Mouse (Mus musculus) spleen, embryonic (tissue): Measurements from ENCODE around the gene Tcf7.

Experiments used
- CTCF ChIA-PET: fragments of 350-600 bp; sonication (Branson Sonifier 250); formaldehyde crosslinking; loops from one replicate; lab custom pipeline; 2022; lab: Charles Lee

The Tcf7 gene

DNA sequence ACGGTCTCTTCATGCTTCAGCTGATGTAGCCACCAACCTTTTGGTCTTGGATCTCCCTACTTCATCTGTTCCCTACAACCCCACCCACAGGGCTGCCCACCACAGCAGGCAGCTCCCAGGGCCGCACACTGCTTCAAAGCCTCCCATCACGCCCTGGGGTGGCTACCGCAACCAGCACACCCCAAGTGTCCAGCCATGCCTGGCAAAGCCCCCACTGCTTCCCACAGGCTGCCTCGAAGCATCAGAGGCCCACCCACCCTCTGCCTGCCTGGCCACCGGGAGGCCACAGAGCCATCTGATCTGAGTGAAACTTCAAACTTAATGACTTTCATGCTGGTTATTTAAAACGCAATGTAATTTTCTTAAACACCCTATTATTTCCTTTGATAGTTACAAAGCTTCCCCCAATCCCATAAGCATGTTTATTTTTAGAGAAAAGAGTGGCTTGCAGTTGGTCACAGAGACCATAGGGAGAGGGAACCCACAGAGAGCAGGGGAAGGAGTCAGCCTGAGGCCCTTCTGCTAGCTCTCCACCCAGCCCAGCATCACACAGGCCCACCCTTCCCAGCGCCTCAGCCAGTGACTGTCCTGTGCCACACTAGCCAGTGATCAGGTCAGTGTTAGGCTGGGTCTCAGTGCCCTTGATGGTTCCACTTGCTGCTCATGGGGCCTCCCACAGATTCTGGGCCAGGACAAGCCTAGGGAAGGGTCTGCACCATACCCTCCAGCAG is 10.9 kb downstream of the Tcf7 start:
- CTCF ChIA-PET = interaction anchor here (0.5 kb wide), 1 partner anchor 150 kb away, joined by 5 read pairs; no protein-coding TSS in a partner anchor

DNA sequence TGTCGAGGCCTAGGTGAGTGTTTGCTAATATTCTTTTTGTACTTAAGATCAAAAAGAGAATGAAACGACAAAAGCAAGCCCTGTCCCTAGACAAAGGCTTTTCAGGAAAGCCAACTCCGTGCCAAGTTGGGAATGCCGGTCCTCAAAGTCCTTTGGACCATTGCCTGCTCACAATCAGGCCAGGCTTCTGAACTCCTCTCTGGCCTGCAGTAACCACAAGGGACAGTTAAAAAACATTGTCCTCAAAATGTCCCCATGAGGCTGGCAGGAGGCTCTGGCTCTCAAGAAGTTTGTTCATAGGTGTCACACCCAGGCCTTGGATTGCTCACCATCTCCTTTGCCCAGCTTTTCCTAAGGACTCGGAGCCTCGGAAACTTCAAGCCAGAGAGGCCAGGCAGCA is 13.0 kb downstream of the Tcf7 start:
- CTCF ChIA-PET = interaction anchor here (0.8 kb wide), 1 partner anchor 29 kb away, joined by 3 read pairs; no protein-coding TSS in a partner anchor

DNA sequence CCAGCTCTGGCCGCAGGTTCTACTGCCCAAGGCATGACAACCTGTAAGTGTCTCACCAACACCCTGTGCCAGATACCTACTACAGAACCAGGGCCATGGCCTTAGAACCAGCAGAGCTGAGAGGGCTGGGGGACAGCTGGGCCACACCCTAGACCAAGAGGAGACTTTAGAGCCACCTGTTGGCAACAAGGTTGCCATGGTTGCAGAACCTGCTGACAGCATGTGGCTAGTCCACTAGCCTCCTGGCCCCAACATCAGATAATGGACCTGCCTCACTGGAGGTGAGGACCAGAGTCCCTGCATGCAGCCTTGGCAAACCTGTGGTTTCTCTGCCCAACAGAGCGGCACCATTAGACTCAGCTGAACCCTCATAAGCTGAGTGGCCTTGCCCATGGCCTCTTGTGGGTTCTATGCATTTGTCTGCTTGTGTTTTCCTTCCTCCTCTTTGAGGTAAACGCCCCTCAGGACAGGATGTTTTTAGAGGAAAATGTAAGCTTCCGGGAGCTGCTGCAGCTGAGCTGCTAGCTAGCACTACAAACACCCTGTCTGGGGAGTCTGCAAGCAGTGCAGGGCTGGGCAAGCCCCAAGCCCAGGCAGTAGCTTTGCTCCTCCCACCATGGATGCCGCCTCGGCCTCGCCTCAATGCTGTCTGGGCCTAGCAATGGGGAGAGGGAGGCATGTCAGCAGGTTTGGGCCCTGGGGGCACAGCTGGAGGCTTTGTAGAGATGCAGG is 14.5 kb downstream of the Tcf7 start:
- CTCF ChIA-PET = interaction anchor here (0.5 kb wide), 1 partner anchor 67 kb away, joined by 3 read pairs; no protein-coding TSS in a partner anchor

DNA sequence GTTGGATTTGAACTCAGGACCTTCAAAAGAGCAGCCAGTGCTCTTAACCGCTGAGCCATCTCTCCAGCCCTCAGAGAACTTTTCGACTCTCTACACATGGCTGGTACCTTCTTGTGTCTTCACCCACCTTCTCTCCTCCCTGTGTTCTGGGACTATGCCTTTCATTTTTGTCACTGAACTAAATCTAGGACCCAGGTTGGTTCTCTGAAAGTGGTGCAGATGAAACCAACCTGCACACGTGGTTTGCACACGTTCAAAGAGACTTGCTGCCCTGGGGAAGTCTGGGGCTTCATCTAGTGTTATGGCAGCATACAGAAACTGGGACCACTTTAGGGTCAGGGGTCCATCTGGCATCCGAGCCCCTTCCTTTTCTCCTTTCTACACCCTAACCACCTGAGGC is 15.5 kb downstream of the Tcf7 start:
- CTCF ChIA-PET = interaction anchor here (0.5 kb wide), 1 partner anchor 68 kb away, joined by 3 read pairs; no protein-coding TSS in a partner anchor

DNA sequence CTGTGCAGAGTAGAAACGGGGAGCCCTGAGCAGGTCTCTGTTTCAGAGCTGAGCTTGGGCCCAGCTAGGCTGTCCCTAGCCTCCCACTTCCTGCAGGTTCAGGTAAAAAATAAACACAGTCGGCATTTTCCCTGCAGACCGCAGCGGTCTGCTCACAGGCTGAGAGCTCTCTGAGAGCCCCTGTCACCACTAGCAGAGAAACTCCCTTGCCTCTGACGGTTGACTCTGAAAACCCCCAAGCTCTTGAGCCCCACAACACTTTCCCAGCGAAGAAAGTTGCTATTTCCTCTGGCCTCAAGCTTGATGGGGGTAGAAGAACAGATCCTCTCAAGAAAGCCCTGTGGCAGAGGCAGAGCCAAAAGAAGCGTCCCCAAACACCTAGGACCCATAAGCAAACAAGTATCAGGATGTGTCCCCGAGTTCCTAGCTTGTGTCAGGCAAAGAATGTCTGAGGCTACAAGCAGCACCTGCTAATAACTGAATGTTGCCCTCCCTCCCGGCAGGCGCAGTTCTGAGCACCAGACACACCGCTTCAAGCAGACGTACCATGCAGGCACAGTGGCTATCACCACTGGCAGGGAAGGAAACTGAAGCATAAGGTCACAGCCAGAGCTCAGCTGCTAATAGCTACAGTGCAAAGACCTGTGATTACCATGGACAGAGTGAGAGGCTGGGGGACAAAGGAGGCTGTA is 17.1 kb downstream of the Tcf7 start:
- CTCF ChIA-PET = interaction anchor here (0.6 kb wide), 1 partner anchor 196 kb away, joined by 5 read pairs; no protein-coding TSS in a partner anchor

DNA sequence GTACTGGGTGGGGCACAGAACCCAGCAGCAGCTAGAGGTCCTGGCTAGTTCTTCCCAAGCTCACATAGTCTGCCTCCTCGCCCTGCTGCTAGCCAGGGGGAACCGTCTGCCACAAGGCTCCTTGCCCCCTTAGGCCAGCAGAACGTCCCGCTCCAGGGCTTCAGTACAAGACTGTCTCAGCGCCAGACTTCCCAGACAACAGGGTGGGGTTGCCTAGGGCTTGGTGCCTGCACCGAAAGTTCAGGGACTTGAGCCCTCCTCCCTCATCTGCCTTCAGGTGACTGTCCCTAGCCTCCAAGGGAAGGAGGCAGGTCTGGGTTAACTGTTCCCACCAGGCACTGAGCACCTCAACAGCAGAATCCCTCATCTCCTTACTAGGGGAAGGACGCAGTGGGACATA is 17.9 kb downstream of the Tcf7 start:
- CTCF ChIA-PET = no interaction called here

DNA sequence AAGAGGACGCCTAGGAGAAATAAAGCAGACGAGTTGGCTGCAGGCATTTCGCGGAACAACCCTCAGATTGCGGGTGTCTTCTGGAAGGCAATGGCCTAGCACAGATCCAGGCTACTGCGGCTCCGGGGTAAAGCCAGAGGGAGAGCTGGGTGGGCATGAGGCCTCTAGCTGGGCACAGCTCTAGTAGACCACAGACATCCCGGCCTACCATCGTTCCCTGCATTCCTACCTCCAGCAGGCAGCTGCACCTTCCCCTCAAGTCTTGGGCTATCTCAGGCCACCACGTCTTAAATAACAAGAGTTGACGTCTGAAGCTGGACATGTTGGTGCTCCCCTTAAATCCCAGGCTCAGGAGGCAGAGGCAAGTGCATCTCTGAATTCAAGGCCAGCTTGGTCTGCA is 20.5 kb downstream of the Tcf7 start:
- CTCF ChIA-PET = no interaction called here

DNA sequence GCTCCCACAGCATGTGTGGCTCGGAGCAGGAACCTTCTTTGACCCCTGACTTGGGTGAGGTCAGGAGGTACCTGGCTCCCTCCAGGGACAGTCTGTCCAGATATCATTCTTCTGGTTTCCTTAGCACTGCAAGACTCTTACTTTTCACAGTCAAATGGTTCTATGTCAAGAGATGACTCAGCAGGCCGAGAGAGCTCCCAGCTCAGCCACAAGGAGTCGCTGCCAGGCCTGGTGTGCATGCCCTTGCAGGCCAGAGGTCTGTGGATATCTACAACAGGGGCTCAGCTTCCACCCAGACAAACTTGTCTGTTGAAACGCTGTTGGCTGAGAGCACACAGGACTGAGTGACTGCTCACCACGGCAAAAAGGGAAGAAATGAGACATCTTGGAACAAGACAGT is 20.9 kb downstream of the Tcf7 start:
- CTCF ChIA-PET = interaction anchor here (0.5 kb wide), 1 partner anchor 31 kb away, joined by 6 read pairs; no protein-coding TSS in a partner anchor

DNA sequence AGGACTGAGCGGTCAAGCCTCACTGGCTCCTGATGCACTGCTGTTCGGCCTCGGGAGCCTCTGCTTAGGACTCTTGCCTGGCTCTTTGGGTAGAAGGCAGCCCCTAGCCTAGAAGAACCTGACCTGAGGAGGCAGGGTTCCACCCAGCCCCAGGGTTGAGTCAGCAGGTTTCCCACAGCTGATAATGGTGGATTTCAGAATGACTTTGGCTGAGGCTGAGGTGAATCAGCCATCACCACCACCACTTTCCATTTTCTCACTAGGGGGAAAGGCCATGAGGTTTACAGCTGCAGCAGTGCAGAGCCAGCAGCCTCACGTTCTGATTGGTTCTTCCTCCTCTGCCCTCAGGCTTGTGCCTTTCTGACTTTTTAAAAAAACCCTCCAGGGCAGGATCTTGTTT is 21.9 kb downstream of the Tcf7 start:
- CTCF ChIA-PET = interaction anchor here (0.5 kb wide), 1 partner anchor 58 kb away, joined by 8 read pairs; no protein-coding TSS in a partner anchor

DNA sequence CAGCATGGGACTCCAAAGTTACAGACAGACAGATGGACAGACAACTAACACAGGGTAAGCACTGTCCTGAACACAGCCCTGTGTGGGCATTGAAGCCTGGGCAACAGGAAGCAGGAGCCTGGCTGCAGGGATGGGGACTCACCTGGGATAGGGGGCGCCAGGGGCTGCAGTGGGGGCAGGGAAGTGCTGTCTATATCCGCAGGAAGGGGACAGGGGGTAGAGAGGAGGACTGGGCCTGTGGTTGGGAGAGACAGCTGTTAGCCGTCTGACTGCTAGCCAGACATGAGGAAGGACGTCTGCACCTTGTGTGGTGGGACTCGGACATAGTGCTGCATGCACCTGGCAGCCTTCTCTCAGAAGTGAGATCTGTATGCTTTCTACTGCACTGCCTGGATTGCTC is 24.1 kb downstream of the Tcf7 start:
- CTCF ChIA-PET = no interaction called here

DNA sequence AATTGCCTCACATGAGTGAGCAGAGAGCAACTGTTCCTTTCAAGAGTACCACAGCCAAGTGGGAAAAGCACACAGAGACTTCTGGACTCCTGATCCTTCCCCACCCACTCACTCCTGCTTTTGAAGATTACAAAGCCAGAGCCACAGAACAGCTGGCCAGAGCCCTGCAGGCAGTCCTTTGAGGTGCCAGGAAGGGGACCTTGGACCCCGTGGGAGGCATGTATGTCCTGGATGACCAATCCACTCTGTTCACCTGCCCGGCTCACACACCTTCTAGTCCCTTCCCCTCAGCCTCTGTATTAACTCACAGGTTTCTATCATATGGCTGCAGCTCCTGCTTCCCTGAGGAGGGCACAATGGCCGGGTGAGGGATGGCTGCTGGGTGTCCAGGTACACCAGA is 25.4 kb downstream of the Tcf7 start:
- CTCF ChIA-PET = no interaction called here

DNA sequence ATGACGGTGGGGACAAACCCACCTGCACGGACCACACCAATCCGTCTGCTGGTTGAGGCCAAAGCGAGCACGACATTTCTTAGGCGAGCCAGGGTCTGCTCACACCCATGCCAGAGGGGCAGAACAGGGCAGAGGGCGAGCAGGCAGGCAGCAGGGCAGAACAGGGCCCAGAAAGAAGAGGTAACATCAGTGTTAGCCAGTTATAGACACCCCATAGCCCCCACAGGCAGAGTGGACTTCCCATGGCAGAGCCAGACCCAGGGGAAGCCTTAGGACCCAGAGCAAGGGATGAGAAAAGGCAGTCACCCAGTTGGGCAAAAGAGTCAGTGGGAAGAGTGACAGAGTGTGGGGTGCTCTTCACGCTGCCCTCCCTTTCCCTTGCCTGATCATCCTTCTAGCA is 27.7 kb downstream of the Tcf7 start:
- CTCF ChIA-PET = no interaction called here

DNA sequence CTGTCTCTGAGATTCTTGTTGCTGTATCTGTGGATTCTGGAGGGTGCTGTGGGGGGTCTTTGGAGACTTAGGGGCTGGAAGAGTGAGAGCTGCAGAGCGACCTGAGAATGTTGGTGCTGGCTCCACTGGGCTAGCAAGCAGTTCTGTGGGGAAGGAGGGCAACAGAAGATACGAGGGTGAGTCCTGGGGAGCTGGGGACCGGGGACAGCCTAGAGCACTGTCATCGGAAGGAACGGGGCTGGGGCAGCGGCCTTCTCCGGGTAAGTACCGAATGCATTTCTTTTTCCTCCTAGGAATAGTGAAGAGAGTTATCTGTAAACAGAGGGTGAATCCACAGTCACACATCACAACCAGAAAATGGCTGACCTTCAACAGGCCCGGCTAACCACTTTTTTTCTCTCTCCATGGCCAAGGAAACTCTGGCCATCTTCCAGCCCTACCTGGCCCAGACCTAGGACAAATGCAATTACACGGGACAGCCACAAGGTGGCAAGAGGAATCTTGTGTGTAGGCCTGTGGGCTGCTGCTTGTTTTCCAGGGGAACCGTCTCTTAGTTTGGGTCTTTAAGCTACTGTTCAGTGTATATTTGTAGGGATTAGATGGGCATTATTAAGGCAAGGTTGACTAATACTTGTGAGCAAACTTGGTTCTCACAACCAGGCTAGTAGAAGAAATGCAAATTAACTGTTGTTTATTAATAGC is 29.0 kb downstream of the Tcf7 start:
- CTCF ChIA-PET = interaction anchor here (0.6 to 1.1 kb wide), 3 partner anchors 11 to 89 kb away, joined by 3 to 9 read pairs (median 5); no protein-coding TSS in a partner anchor

DNA sequence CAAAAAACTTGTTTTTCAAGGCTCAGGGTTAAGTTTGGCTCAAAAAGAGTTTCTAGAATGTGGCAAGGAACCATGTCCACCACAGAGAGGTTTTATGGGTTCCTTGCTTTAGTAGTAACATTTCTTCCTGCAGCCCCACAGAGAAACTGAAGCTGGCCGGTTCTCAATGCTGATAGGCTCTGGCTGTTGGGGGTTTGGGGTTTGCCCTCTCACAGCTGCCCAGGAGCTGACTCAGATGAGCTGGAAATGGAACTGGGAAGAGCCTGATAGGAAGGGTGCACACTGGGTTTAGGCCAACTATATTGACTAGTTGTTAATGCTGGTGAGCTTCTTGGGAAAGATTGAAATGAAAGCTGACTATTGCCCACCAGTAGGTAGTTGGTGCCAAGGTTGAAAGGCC is 30.1 kb downstream of the Tcf7 start:
- CTCF ChIA-PET = interaction anchor here (0.9 to 1.0 kb wide), 2 partner anchors 12 to 50 kb away, joined by 3 to 5 read pairs; no protein-coding TSS in a partner anchor

DNA sequence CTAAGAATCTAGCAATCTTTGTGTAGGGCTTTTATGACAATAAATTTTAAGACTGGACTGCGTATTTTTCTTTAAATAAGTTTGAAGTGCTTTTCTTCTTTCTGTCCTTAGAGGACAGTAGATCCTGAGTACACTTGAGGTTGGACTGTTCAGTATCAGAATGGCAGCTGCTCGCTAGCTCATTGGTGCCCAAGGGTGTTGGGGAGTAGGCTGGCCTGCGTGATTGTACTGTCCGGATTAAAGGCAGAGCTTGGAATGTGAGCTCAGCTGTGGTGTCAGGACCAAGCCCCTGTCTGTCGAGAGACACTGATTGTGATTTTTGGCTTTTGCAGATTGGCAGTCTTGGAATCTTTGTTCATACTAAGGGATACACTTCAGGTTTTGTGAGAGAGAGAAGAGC is 31.0 kb downstream of the Tcf7 start:
- CTCF ChIA-PET = no interaction called here

DNA sequence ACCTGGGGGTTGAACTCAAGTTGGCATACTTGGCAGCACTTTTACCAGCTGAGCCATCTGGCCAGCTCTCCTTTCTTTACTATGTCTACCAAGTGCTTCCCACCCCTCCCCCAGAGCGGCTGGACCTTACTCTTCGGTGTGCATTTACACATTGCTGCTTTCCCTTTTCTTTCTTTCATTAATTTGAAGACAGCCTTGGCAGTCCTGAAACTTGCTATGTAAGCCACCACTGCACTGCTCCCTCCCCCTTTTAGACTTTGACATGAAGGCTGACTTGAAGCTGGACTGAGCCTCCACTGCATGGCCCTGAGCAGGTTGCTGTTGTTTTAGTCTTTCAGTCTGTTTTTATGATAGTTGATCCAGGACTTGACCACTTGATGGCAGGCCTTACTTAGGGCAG is 33.4 kb downstream of the Tcf7 start:
- CTCF ChIA-PET = interaction anchor here (0.7 kb wide), 1 partner anchor 89 kb away, joined by 3 read pairs; no protein-coding TSS in a partner anchor

DNA sequence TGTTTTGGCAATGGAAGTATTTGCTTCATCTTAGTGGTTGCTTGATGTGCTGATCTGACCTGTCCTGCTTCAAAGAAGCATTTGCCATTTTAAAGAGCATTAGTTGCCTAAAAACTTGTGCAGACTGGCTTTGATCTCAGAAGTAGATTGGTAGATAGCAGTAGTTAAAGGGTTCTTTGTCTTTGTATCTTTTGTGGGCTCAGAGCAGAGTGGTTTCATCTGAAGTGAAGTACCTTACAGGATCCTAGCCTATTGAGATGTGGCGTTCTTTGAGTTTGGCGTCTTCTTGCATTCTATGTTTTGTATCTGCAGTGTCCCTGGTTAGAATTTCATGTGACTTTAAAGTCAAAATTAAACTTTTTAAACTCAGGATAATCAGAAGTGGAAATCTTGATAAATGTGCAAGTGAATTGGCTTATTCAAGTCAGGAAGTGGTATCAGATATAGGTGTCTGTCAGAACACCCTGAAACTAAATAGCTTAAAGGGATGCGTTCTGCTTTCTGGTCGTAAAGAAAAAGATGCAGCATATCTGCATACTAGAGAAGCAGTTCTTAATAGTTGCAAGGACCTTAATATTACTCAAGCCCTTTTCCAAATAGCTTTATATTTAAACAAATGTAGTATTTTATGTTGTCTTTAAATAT is 41.8 kb downstream of the Tcf7 start:
- CTCF ChIA-PET = interaction anchor here (0.7 kb wide), 1 partner anchor 12 kb away, joined by 3 read pairs; no protein-coding TSS in a partner anchor

DNA sequence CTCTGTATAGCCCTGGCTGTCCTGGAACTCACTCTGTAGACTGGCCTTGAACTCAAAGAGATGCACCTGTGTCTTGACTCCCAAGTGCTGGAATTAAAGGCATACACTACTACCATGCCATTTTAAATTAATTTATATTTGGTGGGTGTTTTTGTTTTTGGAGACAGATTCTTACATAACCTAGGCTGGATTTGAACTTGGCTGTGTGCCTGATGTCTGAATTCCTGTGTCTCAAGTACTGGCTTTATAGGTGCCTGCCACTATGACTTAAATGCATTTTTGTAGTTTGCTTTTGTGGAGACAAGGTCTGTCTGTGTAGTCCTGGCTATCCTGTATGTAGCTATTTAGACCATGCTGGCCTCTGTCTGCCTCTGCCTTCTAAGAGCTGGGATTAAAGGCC is 48.3 kb downstream of the Tcf7 start:
- CTCF ChIA-PET = interaction anchor here (0.6 to 0.9 kb wide), 3 partner anchors 109 to 1011 kb away, joined by 3 to 4 read pairs (median 3); no protein-coding TSS in a partner anchor

DNA sequence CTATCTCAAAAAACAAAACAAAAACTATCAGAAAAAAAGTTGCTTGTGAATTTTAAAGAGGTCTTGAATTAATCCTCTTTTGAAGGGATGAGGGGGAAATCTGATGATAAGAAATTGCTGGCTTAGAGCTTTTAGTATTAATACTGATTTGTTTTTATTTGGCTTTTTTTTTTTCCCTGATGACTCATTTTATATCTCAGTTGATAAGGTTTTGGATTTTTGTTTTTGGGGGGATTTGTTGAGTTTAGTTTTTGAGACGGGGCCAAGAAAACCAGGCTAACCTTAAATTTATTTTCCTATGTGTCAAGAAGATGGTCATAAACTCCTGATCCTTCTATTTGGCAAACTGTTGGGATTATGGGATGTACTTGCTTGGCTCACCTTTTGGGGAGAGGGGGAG is 48.9 kb downstream of the Tcf7 start:
- CTCF ChIA-PET = interaction anchor here (0.9 kb wide), 1 partner anchor 109 kb away, joined by 3 read pairs; no protein-coding TSS in a partner anchor

DNA sequence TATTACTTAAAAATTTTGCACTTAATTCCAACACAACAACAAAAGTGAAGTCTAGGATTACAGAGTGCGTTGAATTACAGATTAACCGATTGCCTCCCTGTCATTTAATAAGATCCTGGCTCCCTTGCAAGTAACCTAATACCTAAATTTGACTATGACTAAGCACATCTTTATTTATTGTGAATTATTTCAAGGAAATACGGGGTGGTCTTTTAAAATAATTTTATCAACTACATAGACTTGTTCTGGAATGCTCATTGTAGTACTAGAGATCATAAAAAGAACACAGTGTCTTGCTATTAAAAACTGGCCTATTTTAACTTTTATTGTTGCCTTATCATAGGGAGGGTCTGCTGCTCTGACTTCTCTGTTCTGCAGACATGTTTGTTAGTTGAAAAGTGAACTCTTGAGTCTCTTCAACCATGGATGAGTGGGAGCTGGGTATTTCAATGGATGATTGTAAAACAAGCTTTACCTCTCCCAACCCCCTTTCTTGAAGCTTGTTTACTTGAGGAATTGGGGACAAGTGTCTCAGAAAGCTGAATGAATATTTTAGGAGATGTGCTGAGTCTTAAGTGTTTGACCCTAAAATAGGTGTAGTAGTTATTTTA is 49.7 kb downstream of the Tcf7 start:
- CTCF ChIA-PET = interaction anchor here (0.6 kb wide), 1 partner anchor 571 kb away, joined by 5 read pairs; no protein-coding TSS in a partner anchor
